In the genomic region with DNA sequence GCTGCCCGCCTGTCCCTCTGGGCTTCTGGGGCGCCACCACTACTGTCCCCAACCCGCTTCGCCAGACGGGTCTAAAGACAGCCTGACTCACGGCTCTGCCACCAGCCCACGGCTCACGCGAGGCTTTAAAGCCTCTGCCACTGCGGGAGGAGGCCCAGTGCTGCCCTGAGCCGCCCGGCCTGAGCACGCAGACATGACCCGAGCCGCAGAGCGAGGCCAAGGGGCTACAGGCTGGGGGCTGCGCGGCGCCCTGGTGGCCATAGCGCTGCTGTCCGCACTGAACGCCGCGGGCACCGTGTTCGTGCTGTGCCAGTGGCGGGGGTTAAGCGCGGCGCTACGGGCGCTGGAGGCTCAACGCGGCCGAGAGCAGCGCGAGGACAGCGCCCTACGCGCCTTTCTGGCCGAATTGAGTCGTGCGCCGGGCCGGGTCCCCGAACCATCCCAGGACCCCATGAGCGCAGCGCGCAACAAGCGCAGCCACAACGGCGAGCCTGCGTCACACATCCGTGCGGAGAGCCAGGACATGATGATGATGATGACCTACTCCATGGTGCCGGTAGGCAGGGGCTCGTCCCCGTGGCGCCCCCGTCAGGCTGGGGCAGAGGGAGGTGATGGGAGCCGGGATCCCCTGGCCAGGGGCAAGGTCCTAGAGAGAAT, we compare ENCODE assay signal across 9 mouse cellular contexts. TPM values are rescaled to one million over a fixed set of nuclear protein-coding genes. Genes with fewer than 3 reads are reported as not detected.
A peak's percentile ranks its signal among the peaks of the same experiment; 100 is the strongest.
DNase-seq lines count a peak whose midpoint lies in the region; ATAC-seq and TF ChIP-seq lines count a peak whose summit lies in the region.
"Had no signal": no experiment of that assay in that cellular context is flagged by ENCODE, and none has a peak within 500 bp of the region (broad histone marks: within the 10 kb centered on the region; RNA-seq: fewer than 3 reads in every experiment).

A gene (plus strand): TSS at position 156 of the 657 bp plus-strand sequence.

- H3K27me3 ChIP-seq in testis, adult 2 months (ENCODE audit: control insufficient read depth, insufficient read depth, low read length), result no peaks in the 10 kb centered on the region
- peaks cover 27% of the 10 kb centered on the region for H3K27me3 ChIP-seq in hindbrain, embryonic 12.5 days
- peaks cover 35% of the 10 kb centered on the region for H3K27me3 ChIP-seq in midbrain, embryonic 10.5 days (ENCODE audit: low read depth, poor library complexity, severe bottlenecking)

- peak within 1 kb of the TSS; percentile 87 for H3K4me3 ChIP-seq in testis, adult 2 months (ENCODE audit: control insufficient read depth, low read depth, low read length)
- H3K4me3 ChIP-seq in hindbrain, embryonic 12.5 days, result peak within 1 kb of the TSS; percentile 45
- peak within 1 kb of the TSS; percentile 55 for H3K4me3 ChIP-seq in midbrain, embryonic 10.5 days
- H3K4me3 ChIP-seq: erythroblast, embryonic 14.5 days had no signal

- WGBS in hindbrain, embryonic 12.5 days, result 2% methylated on average over 61 of the region's 61 CpGs
- 3% methylated on average over 61 of the region's 61 CpGs for WGBS in midbrain, embryonic 10.5 days

- peak within 1 kb of the TSS; percentile 91 for H3K4me2 ChIP-seq in hindbrain, embryonic 12.5 days (replicated peaks)

- peaks cover 11% of the 10 kb centered on the region for H3K4me1 ChIP-seq in testis, adult 2 months (ENCODE audit: control insufficient read depth, insufficient read depth, low read length)
- peaks cover 8% of the 10 kb centered on the region; the same call in 1 of the 2 replicates for H3K4me1 ChIP-seq in hindbrain, embryonic 12.5 days
- peaks cover 22% of the 10 kb centered on the region for H3K4me1 ChIP-seq in midbrain, embryonic 10.5 days

- no peak within 1 kb of the TSS for H3K27ac ChIP-seq in testis, adult 2 months (ENCODE audit: control insufficient read depth, insufficient read depth, low read depth, low read length)
- no peak within 1 kb of the TSS for H3K27ac ChIP-seq in hindbrain, embryonic 12.5 days
- H3K27ac ChIP-seq in midbrain, embryonic 10.5 days (replicated peaks), result peak within 1 kb of the TSS; percentile 66

- peak; percentile 27 to 28 for DNase-seq in cerebellum, postnatal 14 days
- no peak for DNase-seq in cerebellum, adult 8-10 months
- DNase-seq in testis, postnatal 14 days (ENCODE audit: low spot score), result no peak
- peak; percentile 55 for DNase-seq in midbrain, embryonic 10.5 days (ENCODE audit: low spot score)
- peak; percentile 44 for DNase-seq in testis, postnatal 10 days (ENCODE audit: low spot score)
- DNase-seq in MN1 (ENCODE audit: low spot score), result no peak

- ATAC-seq in hindbrain, embryonic 12.5 days (ENCODE audit: low FRiP score), result peak; percentile 54

- no peak for TF ChIP-seq CTCF in testis, adult 2 months (IDR thresholded peaks at IDR 0.05; ENCODE audit: control insufficient read depth, insufficient read depth, insufficient replicate concordance, low read depth, low read length)

- no peaks in the 10 kb centered on the region for H3K36me3 ChIP-seq in testis, adult 2 months (ENCODE audit: control insufficient read depth, insufficient read depth, low read length)
- H3K36me3 ChIP-seq in hindbrain, embryonic 12.5 days, result no peaks in the 10 kb centered on the region
- H3K36me3 ChIP-seq in midbrain, embryonic 10.5 days, result no peaks in the 10 kb centered on the region

- TF ChIP-seq POLR2A in testis, adult 2 months (IDR thresholded peaks at IDR 0.05; ENCODE audit: control insufficient read depth, low read depth, low read length), result peak; percentile 57; the same call in 1 of the 2 replicates

- H3K9me3 ChIP-seq in hindbrain, embryonic 12.5 days (replicated peaks), result no peaks in the 10 kb centered on the region
- no peaks in the 10 kb centered on the region for H3K9me3 ChIP-seq in midbrain, embryonic 10.5 days (replicated peaks)

- H3K9ac ChIP-seq in hindbrain, embryonic 12.5 days, result peak within 1 kb of the TSS; percentile 61

RNA-seq across cellular contexts. Expression of the gene that starts here (rescaled TPM):
- 0.19 and 0.28 TPM in 2 replicates for polyA plus RNA-seq in testis, adult 2 months (2012; rRNA removed)
- polyA plus RNA-seq in hindbrain, embryonic 12.5 days (2016; fragmentation: Nextera tagmentation; extraction: Ambion mirVana), result 0.26 and 0.30 TPM in 2 replicates
- 0.15 and 0.19 TPM in 2 replicates for polyA plus RNA-seq in midbrain, embryonic 10.5 days (2016; fragmentation: Nextera tagmentation; extraction: Ambion mirVana)
- polyA plus RNA-seq: erythroblast, embryonic 14.5 days had no signal

Comparison
In these comparisons a context has a peak if more than half of its experiments do, and no peak if none do; other contexts are left out.
1. DNase-seq: peak in cerebellum, postnatal 14 days (2 of 2) and testis, postnatal 10 days (single experiment); none in cerebellum, adult 8-10 months (single experiment), testis, postnatal 14 days (single experiment) and MN1 (single experiment).
2. Peak in ATAC-seq, H3K4me3 ChIP-seq, H3K9ac ChIP-seq and H3K4me2 ChIP-seq in hindbrain, embryonic 12.5 days; RNA of the gene not detected or under 1 TPM.
3. Peak in DNase-seq, H3K4me3 ChIP-seq and H3K27ac ChIP-seq in midbrain, embryonic 10.5 days; RNA of the gene not detected or under 1 TPM.
4. Peak in every context shown above with its lines, with median percentiles within 50 percentile points of each other: H3K4me3 ChIP-seq.